Mouse (Mus musculus): ENCODE data around the gene Eif4g1. TPM values are rescaled to one million over a fixed set of nuclear protein-coding genes. Genes with fewer than 3 reads are reported as not detected.

The Eif4g1 gene
- polyA plus RNA-seq, 1 experiment from 2014 or later: 197 TPM

- no peaks in the 10 kb centered on the region for H3K27me3 ChIP-seq
- peak overlapping the region; percentile 27; the same call in 1 of the 2 replicates for H3K9ac ChIP-seq
- ATAC-seq (ENCODE audit: low FRiP score): peak; percentile 49
- H3K4me1 ChIP-seq: peaks cover 27% of the 10 kb centered on the region
- H3K4me3 ChIP-seq: no peak overlapping the region
- H3K4me2 ChIP-seq (replicated peaks): peak overlapping the region; percentile 16; the same call in 1 of the 2 replicates
- WGBS: 12% methylated on average over 12 of the region's 12 CpGs
- peak overlapping the region; percentile 84 for H3K27ac ChIP-seq
- no peaks in the 10 kb centered on the region for H3K9me3 ChIP-seq (replicated peaks)
- H3K36me3 ChIP-seq: peaks cover 41% of the 10 kb centered on the region
Observed at GRCm38 (mm10) chr16:20701729-20702521, 33.8 kb downstream of the Eif4g1 start.

GRCm38 (mm10) chr16:20702522-20702893 lies 34.4 kb downstream of the Eif4g1 start:
- Histone ChIP-seq H3K9me3 (replicated peaks) (no peaks in the 10 kb centered on the region), H3K4me2 (replicated peaks) (peak overlapping the region; percentile 16; the same call in 1 of the 2 replicates), H3K27ac (peak overlapping the region; percentile 84), H3K4me1 (peaks cover 27% of the 10 kb centered on the region), H3K27me3 (no peaks in the 10 kb centered on the region), H3K4me3 (no peak overlapping the region), H3K9ac (0 out of 2 replicates have a peak overlapping the region, but pooled peaks have one; percentile 14), H3K36me3 (peaks cover 47% of the 10 kb centered on the region)
- WGBS: 5% methylated on average over 8 of the region's 8 CpGs
- ATAC-seq (ENCODE audit: low FRiP score): peak; percentile 58

GRCm38 (mm10) chr16:20703071-20703470 lies 35.0 kb downstream of the Eif4g1 start:
- no peak overlapping the region for H3K4me2 ChIP-seq (replicated peaks)
- H3K27me3 ChIP-seq: no peaks in the 10 kb centered on the region
- WGBS: 92% methylated on average over 10 of the region's 10 CpGs
- peaks cover 27% of the 10 kb centered on the region for H3K4me1 ChIP-seq
- H3K9me3 ChIP-seq (replicated peaks): no peaks in the 10 kb centered on the region
- 0 out of 2 replicates have a peak overlapping the region, but pooled peaks have one; percentile 3 for H3K9ac ChIP-seq
- H3K4me3 ChIP-seq: no peak overlapping the region
- no peak overlapping the region for H3K27ac ChIP-seq
- ATAC-seq (ENCODE audit: low FRiP score): peak; percentile 4; the same call in 1 of the 2 replicates
- H3K36me3 ChIP-seq: peaks cover 53% of the 10 kb centered on the region

DNA sequence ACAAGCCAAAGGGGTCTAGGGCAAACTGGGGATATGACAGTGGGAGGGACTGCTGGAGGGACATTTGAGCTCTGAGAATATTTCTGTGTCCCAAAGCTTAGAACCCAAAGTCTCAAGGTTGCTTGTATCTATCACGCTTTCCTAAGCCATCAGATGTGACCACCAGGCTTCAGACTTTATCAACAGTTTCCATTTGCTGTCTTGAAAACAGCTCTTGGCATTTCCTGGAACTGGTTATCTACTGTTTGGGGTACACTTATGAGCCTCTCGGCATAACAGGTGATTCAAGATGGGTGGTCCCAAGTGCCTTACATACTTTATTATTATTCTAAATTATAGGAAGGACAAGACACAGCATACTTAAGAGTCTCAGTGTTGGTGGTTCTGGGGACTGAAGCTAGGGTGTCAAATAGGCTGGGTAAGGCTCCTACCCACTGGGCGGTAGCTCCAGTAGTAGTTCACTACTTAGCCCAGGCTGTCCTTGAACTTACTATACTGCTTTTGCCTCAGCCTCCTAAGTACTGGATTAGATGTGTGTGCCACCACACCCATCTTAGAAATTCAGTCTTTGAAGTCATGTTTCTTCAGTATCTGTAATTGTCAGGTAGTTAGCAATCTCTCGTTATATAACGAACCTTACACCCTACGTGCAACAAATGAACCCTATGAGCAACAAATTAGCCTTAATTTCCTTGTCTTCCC lies 35.7 kb downstream of the Eif4g1 start:
- Histone ChIP-seq H3K27ac (no peak overlapping the region), H3K4me3 (no peak overlapping the region), H3K9me3 (replicated peaks) (no peaks in the 10 kb centered on the region), H3K36me3 (peaks cover 60% of the 10 kb centered on the region), H3K27me3 (no peaks in the 10 kb centered on the region), H3K9ac (no peak overlapping the region), H3K4me1 (peaks cover 27% of the 10 kb centered on the region), H3K4me2 (replicated peaks) (no peak overlapping the region)
- 95% methylated on average over 6 of the region's 6 CpGs for WGBS
- no peak for ATAC-seq (ENCODE audit: low FRiP score)

DNA sequence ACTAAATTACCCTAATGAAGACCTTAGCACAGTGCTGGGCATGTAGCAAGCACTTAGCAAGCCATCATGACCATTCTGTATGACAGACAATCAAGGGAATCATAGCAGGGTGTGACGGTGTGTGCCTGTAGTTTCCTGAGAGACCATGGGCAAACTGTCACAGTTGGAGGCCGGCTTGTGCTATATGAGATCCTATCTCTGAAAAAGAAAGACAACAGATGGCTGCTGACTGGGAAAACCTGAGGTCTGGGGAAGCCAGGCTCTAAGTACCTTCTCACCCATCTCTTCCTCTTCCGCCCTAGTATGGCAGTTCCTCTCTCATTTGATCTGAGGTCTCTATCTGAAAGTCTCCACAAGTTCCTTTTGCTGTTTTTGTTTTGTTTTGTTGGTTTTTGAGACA lies 37.7 kb downstream of the Eif4g1 start:
- H3K36me3 ChIP-seq: peaks cover 54% of the 10 kb centered on the region
- ATAC-seq (ENCODE audit: low FRiP score): no peak
- no peak overlapping the region for H3K27ac ChIP-seq
- WGBS: 73% methylated on average over 3 of the region's 3 CpGs
- no peak overlapping the region for H3K4me2 ChIP-seq (replicated peaks)
- no peaks in the 10 kb centered on the region for H3K9me3 ChIP-seq (replicated peaks)
- no peaks in the 10 kb centered on the region for H3K27me3 ChIP-seq
- peaks cover 21% of the 10 kb centered on the region for H3K4me1 ChIP-seq
- H3K9ac ChIP-seq: no peak overlapping the region
- no peak overlapping the region for H3K4me3 ChIP-seq

DNA sequence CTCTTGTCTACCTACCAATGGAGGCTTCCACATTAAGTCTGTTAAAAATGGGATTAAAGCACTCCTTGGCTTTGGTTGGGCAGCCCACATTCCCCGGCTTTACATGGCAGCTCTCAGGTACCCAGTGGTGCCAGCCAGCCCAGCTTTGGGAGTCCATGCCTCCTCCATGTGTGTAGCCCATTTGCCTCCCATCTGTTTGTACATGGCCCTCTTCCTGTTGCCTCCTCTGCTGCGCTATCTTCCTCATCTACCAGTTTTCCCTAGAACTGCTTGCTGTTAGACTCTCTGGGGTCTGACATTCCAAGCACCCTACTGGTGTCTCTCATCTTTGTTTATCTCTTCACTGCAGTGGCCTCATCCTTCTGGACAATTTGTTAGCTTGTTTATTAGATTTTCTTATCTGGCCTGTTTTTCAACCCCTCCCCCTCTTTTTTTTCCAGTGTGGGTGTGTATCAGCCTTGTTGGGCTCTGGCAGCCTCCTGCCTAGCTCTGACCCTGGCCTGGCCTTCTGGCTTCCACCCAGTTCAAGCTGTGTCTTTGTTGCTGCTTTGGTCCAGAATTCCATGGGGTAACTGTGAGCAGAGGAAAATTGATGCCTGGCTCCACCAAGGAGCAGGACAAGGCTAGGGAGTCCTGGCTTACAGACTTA lies 38.4 kb downstream of the Eif4g1 start:
- ATAC-seq (ENCODE audit: low FRiP score): no peak
- Histone ChIP-seq H3K27me3 (no peaks in the 10 kb centered on the region), H3K27ac (no peak overlapping the region), H3K36me3 (peaks cover 61% of the 10 kb centered on the region), H3K9me3 (replicated peaks) (no peaks in the 10 kb centered on the region), H3K9ac (no peak overlapping the region), H3K4me3 (no peak overlapping the region), H3K4me2 (replicated peaks) (no peak overlapping the region), H3K4me1 (peaks cover 17% of the 10 kb centered on the region)
- WGBS: 93% methylated on average over 2 of the region's 2 CpGs

DNA sequence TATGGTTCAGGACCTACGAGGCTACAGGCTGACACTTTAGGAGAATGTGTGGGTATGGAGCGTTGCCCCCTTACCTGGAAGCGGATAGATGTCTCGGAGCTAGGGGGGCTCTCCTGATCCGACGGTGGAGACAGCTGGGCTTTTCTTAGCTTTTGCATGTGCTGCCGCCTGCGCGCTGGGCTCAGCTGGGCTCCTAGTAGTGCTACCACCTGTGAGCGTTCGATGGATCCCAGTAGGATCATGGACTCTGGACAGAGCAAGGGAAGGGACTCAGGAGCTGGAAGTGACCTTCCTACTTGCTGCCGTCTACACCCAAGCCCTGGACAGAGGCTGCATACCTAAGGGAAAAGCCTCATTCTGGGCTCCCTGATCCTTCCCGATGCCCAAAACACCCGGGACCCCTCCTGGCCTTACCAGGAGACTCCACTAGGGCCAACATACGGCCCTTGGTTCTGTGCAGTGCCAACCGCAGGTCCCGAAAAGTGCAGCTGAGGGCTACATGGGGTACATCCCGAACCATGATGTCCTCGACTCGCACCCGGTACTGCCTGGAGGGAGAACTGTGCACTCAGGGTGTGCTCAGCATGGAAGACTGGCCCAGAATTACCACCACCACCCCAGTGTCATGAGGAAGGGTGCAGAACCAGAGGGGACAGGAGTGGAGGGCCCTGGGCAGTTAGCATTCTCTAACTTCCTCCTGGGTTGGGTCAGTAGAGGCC lies 40.3 kb downstream of the Eif4g1 start:
- no peak overlapping the region for H3K27ac ChIP-seq
- ATAC-seq (ENCODE audit: low FRiP score): peak; percentile 1; the same call in 1 of the 2 replicates
- no peak overlapping the region for H3K4me3 ChIP-seq
- H3K27me3 ChIP-seq: no peaks in the 10 kb centered on the region
- no peak overlapping the region; the same call in 1 of the 2 replicates for H3K9ac ChIP-seq
- no peaks in the 10 kb centered on the region for H3K9me3 ChIP-seq (replicated peaks)
- H3K4me2 ChIP-seq (replicated peaks): no peak overlapping the region
- H3K36me3 ChIP-seq: peaks cover 71% of the 10 kb centered on the region
- WGBS: 92% methylated on average over 21 of the region's 21 CpGs
- peaks cover 2% of the 10 kb centered on the region for H3K4me1 ChIP-seq

DNA sequence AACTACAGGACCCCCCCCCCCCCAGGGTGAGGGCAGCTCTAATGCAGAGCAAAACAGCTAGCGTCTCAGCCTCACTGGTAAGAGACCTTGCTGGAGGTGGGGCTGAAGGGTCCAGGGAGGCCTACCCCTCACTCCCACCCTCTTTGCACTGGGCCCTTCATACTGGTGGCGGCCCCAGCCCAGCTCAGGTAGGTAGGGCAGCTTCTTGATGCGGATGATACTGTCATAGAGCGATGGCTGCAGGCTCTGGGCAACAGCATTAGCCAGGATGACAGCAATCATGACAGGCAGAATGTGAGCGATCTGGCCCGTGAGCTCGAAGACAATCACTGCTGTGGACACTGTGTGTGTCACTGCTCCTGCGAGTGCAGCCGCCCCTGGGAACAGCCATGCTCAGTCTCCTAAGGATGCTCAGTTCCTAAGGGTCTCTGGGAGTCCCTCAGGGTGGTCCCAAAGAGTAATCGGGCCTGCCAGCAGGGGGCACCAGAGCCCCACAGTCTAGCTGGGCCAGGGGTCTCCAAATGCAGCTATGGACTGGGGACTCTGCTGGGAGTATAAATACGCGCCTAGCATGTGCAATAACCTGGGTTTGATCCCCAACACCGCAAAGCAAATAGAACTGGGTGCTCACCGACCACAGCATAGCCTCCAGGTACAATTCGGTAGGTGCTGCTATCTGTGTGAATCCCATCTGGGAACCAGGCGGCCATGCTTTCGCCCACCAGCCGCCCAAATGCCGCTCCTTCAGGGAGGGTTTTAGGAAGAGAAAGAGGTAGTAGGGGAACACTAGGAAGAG lies 41.0 kb downstream of the Eif4g1 start:
- WGBS: 76% methylated on average over 19 of the region's 19 CpGs
- Histone ChIP-seq H3K9ac (no peak overlapping the region; the same call in 1 of the 2 replicates), H3K4me2 (replicated peaks) (no peak overlapping the region), H3K27me3 (no peaks in the 10 kb centered on the region), H3K4me3 (no peak overlapping the region), H3K36me3 (peaks cover 67% of the 10 kb centered on the region), H3K4me1 (peaks cover 10% of the 10 kb centered on the region), H3K9me3 (replicated peaks) (no peaks in the 10 kb centered on the region), H3K27ac (no peak overlapping the region)
- ATAC-seq (ENCODE audit: low FRiP score): peak; percentile 62

- Histone ChIP-seq H3K9me3 (replicated peaks) (no peaks in the 10 kb centered on the region), H3K4me2 (replicated peaks) (no peak overlapping the region), H3K27me3 (no peaks in the 10 kb centered on the region), H3K27ac (no peak overlapping the region), H3K4me3 (no peak overlapping the region), H3K4me1 (peaks cover 22% of the 10 kb centered on the region), H3K36me3 (peaks cover 60% of the 10 kb centered on the region), H3K9ac (no peak overlapping the region)
- WGBS: 92% methylated on average over 11 of the region's 11 CpGs
- ATAC-seq (ENCODE audit: low FRiP score): no peak
Observed at GRCm38 (mm10) chr16:20710370-20710769, 42.3 kb downstream of the Eif4g1 start.

DNA sequence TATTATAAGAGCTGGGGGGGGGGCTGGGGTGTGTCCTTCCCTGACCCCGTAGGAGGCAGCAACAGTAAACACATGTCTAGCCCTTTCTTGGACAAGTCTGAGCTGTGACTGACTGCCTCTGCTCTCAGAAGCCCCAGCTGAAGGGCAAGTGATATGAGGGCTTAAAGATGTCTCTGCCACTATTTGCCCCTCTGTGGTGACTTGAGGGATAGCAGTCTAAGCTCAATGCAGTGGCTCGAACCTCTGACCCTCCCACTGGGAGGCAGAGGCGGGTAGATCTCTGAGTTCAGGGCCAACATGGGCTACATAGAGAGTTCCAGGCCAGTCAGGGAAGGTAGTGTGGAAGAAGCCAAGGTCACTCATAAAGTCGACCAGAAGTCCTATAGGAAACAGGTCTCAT lies 42.7 kb downstream of the Eif4g1 start:
- 87% methylated on average over 4 of the region's 4 CpGs for WGBS
- no peak overlapping the region for H3K27ac ChIP-seq
- no peak for ATAC-seq (ENCODE audit: low FRiP score)

DNA sequence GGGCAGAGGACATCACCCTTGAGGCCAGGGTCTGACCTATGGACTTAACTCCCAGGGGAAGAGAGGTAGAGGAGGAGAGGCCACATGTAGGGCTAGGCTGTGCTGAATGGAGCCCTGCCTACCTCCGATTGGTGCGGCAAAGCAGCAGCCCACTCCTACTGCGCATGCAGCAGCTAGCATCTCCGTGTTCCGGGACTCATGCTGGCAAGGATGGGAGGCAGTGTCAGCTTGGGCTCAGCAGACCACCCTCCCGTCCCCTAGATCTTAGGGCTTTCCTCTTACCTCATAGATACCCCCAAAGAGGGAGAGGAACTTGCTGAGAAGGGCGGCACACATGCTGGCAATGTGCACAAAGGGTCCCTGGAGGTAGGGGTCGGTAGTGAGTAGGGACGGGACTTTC lies 44.1 kb downstream of the Eif4g1 start:
- peaks cover 34% of the 10 kb centered on the region for H3K4me1 ChIP-seq
- H3K36me3 ChIP-seq: peaks cover 45% of the 10 kb centered on the region
- no peak overlapping the region for H3K4me3 ChIP-seq
- ATAC-seq (ENCODE audit: low FRiP score): no peak
- H3K9me3 ChIP-seq (replicated peaks): no peaks in the 10 kb centered on the region
- WGBS: 79% methylated on average over 9 of the region's 9 CpGs
- no peak overlapping the region for H3K4me2 ChIP-seq (replicated peaks)
- H3K27ac ChIP-seq: no peak overlapping the region
- no peaks in the 10 kb centered on the region for H3K27me3 ChIP-seq
- no peak overlapping the region for H3K9ac ChIP-seq

More for the DNA sequence above, 42.7 kb downstream of the Eif4g1 start:
- H3K9me3 ChIP-seq (replicated peaks): no peaks in the 10 kb centered on the region
- no peak overlapping the region for H3K9ac ChIP-seq
- H3K4me3 ChIP-seq: no peak overlapping the region
- peaks cover 58% of the 10 kb centered on the region for H3K36me3 ChIP-seq
- H3K4me1 ChIP-seq: peaks cover 25% of the 10 kb centered on the region
- H3K4me2 ChIP-seq (replicated peaks): no peak overlapping the region
- H3K27me3 ChIP-seq: no peaks in the 10 kb centered on the region
